Mouse (Mus musculus) limb, embryonic 14.5 days (tissue): ENCODE data around the gene Ptprr. TPM values are rescaled to one million over a fixed set of nuclear protein-coding genes. Genes with fewer than 3 reads are reported as not detected.
A peak's percentile ranks its signal among the peaks of the same experiment; 100 is the strongest.

Experiments used
- ATAC-seq: fragments of 200-750 bp; cut with Nextera tagmentation; 2 replicates; pipeline ENCODE4 v1.8.0; 2017; ENCODE audit warnings: low read depth, moderate number of reproducible peaks, moderate TSS enrichment; ENCODE audit not compliant: low FRiP score
- DNase-seq: peaks from one replicate; pipeline ENCODE4 v3.0.0-alpha.2; 2015; ENCODE audit warnings: low spot score
- H3K27ac ChIP-seq: fragments of 300-500 bp; sonication (generic); replicated peaks from 2 replicates; pipeline ENCODE4 v1.5.1; 2014; ENCODE audit warnings: low read depth, mild to moderate bottlenecking, low read length, moderate library complexity, mixed read lengths
- H3K27me3 ChIP-seq: fragments of 300-500 bp; sonication (generic); 2 replicates; pipeline ENCODE4 v1.6.1; 2014; ENCODE audit warnings: low read length, mixed read lengths; ENCODE audit not compliant: control insufficient read depth, insufficient read depth
- H3K36me3 ChIP-seq: fragments of 300-500 bp; sonication (generic); 2 replicates; pipeline ENCODE4 v1.6.1; 2014; ENCODE audit warnings: mild to moderate bottlenecking, low read length, moderate library complexity, mixed read lengths; ENCODE audit not compliant: control insufficient read depth, insufficient read depth
- H3K4me1 ChIP-seq: fragments of 300-500 bp; sonication (generic); 2 replicates; pipeline ENCODE4 v1.6.1; 2014; ENCODE audit warnings: antibody characterized with exemption, low read length, mixed read lengths; ENCODE audit not compliant: control insufficient read depth, insufficient read depth
- H3K4me2 ChIP-seq: fragments of 300-500 bp; sonication (generic); replicated peaks from 2 replicates; pipeline ENCODE4 v1.6.1; 2014; ENCODE audit warnings: low read depth, mild to moderate bottlenecking, low read length, moderate library complexity; ENCODE audit not compliant: severe bottlenecking
- H3K4me3 ChIP-seq: fragments of 300-500 bp; sonication (generic); replicated peaks from 2 replicates; pipeline ENCODE4 v1.5.1; 2014; ENCODE audit warnings: low read length
- H3K9ac ChIP-seq: fragments of 300-500 bp; sonication (generic); 2 replicates; pipeline ENCODE4 v1.6.1; 2014; ENCODE audit warnings: mild to moderate bottlenecking, low read depth, low read length, moderate library complexity; ENCODE audit not compliant: severe bottlenecking
- H3K9me3 ChIP-seq: fragments of 300-500 bp; sonication (generic); 2 replicates; pipeline ENCODE4 v1.6.1; 2016; ENCODE audit warnings: low read length; ENCODE audit not compliant: control insufficient read depth
- POLR2A ChIP-seq: fragments of 200-500 bp; IDR thresholded peaks from 2 replicates; pipeline ENCODE4 v1.8.0; 2012; ENCODE audit warnings: inconsistent platforms, mild to moderate bottlenecking, moderate library complexity, borderline replicate concordance; ENCODE audit not compliant: insufficient read depth, insufficient read length; ENCODE audit errors: extremely low read depth
- WGBS: fragments of 180-500 bp; shearing (Covaris S2); extraction: QIAGEN DNeasy Blood & Tissue Kit; methylation state at CpG from one replicate; pipeline ENCODE4 v1.1.7; 2014; 5-methylcytosine and 5-hydroxymethylcytosine counted together
- polyA plus RNA-seq, 2 experiments: library from polyadenylated mRNA; depleted of rRNA in 1 of 2; stranded (reverse) in 1 of 2; unstranded in 1 of 2; fragments of >200 nt; fragmentation: Nextera tagmentation in 1 of 2; extraction: Ambion mirVana in 1 of 2; gene quantifications; 2 replicates each; pipeline versions ENCODE4 v1.2.1 to v1.2.3; 2012 to 2014

Ptprr gene
- polyA plus RNA-seq, 2 experiments: 0.16 to 0.41 TPM

GRCm38 (mm10) chr10:116300824-116301223 lies 282.8 kb downstream of the Ptprr start:
- WGBS: 13% methylated on average over 7 of the region's 7 CpGs
- DNase-seq: no peak
- peak overlapping the region; percentile 95 for H3K4me2 ChIP-seq
- peaks cover 13% of the 10 kb centered on the region; the same call in 1 of the 2 replicates for H3K27me3 ChIP-seq
- peak overlapping the region; percentile 48 for H3K4me3 ChIP-seq
- peak overlapping the region; percentile 61 for H3K9ac ChIP-seq
- TF ChIP-seq POLR2A: no peak
- peaks cover 7% of the 10 kb centered on the region; the same call in 1 of the 2 replicates for H3K4me1 ChIP-seq
- H3K36me3 ChIP-seq: no peaks in the 10 kb centered on the region
- H3K9me3 ChIP-seq: no peaks in the 10 kb centered on the region
- no peak overlapping the region for H3K27ac ChIP-seq
- ATAC-seq: no peak

- no peak for TF ChIP-seq POLR2A
- Histone ChIP-seq H3K4me2 (peak overlapping the region; percentile 95), H3K4me3 (peak overlapping the region; percentile 48), H3K27ac (no peak overlapping the region), H3K36me3 (no peaks in the 10 kb centered on the region), H3K9me3 (no peaks in the 10 kb centered on the region), H3K4me1 (peaks cover 7% of the 10 kb centered on the region; the same call in 1 of the 2 replicates), H3K27me3 (peaks cover 13% of the 10 kb centered on the region; the same call in 1 of the 2 replicates), H3K9ac (peak overlapping the region; percentile 61)
- peak; percentile 8 for DNase-seq
- no peak for ATAC-seq
- under 1% methylated on average over 29 of the region's 36 CpGs for WGBS
These were observed 283.2 kb downstream of the Ptprr start for GRCm38 (mm10) chr10:116301258-116301657.

GRCm38 (mm10) chr10:116304355-116304754 lies 286.3 kb downstream of the Ptprr start:
- Histone ChIP-seq H3K9me3 (no peaks in the 10 kb centered on the region), H3K36me3 (no peaks in the 10 kb centered on the region), H3K4me3 (no peak overlapping the region), H3K9ac (no peak overlapping the region), H3K4me1 (peaks cover 7% of the 10 kb centered on the region; the same call in 1 of the 2 replicates), H3K27me3 (peaks cover 13% of the 10 kb centered on the region; the same call in 1 of the 2 replicates), H3K27ac (no peak overlapping the region), H3K4me2 (no peak overlapping the region)
- DNase-seq (no peak), ATAC-seq (no peak)
- 82% methylated on average over 4 of the region's 4 CpGs for WGBS
- TF ChIP-seq POLR2A: no peak

- TF ChIP-seq POLR2A: no peak
- Histone ChIP-seq H3K27ac (no peak overlapping the region), H3K27me3 (no peaks in the 10 kb centered on the region), H3K4me2 (no peak overlapping the region), H3K4me1 (no peaks in the 10 kb centered on the region), H3K9me3 (no peaks in the 10 kb centered on the region), H3K9ac (no peak overlapping the region), H3K4me3 (no peak overlapping the region), H3K36me3 (no peaks in the 10 kb centered on the region)
- 73% methylated on average over 2 of the region's 2 CpGs for WGBS
- ATAC-seq (no peak), DNase-seq (no peak)
These were observed 291.4 kb downstream of the Ptprr start for GRCm38 (mm10) chr10:116309460-116309859.

- no peak overlapping the region for H3K4me2 ChIP-seq
- H3K9ac ChIP-seq: no peak overlapping the region
- H3K27ac ChIP-seq: no peak overlapping the region
- H3K36me3 ChIP-seq: no peaks in the 10 kb centered on the region
- no peaks in the 10 kb centered on the region for H3K4me1 ChIP-seq
- no peak for DNase-seq
- no peaks in the 10 kb centered on the region for H3K9me3 ChIP-seq
- no peaks in the 10 kb centered on the region for H3K27me3 ChIP-seq
- H3K4me3 ChIP-seq: no peak overlapping the region
- WGBS: 72% methylated on average over 11 of the region's 11 CpGs
- no peak for ATAC-seq
- TF ChIP-seq POLR2A: no peak
These were observed 292.6 kb downstream of the Ptprr start for GRCm38 (mm10) chr10:116310516-116311210.
